ENCODE assay signal across 8 mouse cellular contexts in genomic region chr2:27764256-27764936, GRCm38 (mm10).
DNase-seq lines count a peak whose midpoint lies in the region; ATAC-seq and TF ChIP-seq lines count a peak whose summit lies in the region.

No protein-coding gene starts in this region.

- no peak for DNase-seq in lung, adult 2 months
- peak; percentile 69 for DNase-seq in hindbrain, embryonic 10.5 days (ENCODE audit: low spot score)
- no peak for DNase-seq in thymus, postnatal 36 days
- DNase-seq in cerebellum, postnatal 36 days: no peak
- DNase-seq in thymus, postnatal 4 days: no peak

- peaks cover 11% of the 10 kb centered on the region; the same call in 1 of the 2 replicates for H3K36me3 ChIP-seq in lung, embryonic 16.5 days (ENCODE audit: control insufficient read depth, insufficient read depth, low read length)
- peaks cover 27% of the 10 kb centered on the region for H3K36me3 ChIP-seq in hindbrain, embryonic 10.5 days
- peaks cover 33% of the 10 kb centered on the region for H3K36me3 ChIP-seq in limb, embryonic 12.5 days
- H3K36me3 ChIP-seq in stomach, embryonic 14.5 days (ENCODE audit: control insufficient read depth, insufficient read depth, low read length): peaks cover 8% of the 10 kb centered on the region; the same call in 1 of the 2 replicates

- no peak for TF ChIP-seq CTCF in lung, adult 2 months (IDR thresholded peaks at IDR 0.05; ENCODE audit: insufficient read depth, low read length)

- no peak overlapping the region for H3K4me2 ChIP-seq in lung, embryonic 16.5 days (ENCODE audit: low read depth, low read length)
- 0 out of 2 replicates have a peak overlapping the region, but pooled peaks have one; percentile 15 for H3K4me2 ChIP-seq in limb, embryonic 12.5 days
- no peak overlapping the region for H3K4me2 ChIP-seq in stomach, embryonic 14.5 days (replicated peaks; ENCODE audit: low read depth, low read length)

- WGBS in lung, embryonic 16.5 days: 21% methylated on average over 6 of the region's 6 CpGs
- WGBS in lung, adult 2 months: 38% methylated on average over 6 of the region's 6 CpGs
- WGBS in hindbrain, embryonic 10.5 days: 16% methylated on average over 6 of the region's 6 CpGs
- 9% methylated on average over 6 of the region's 6 CpGs for WGBS in limb, embryonic 12.5 days
- WGBS in stomach, embryonic 14.5 days: 16% methylated on average over 6 of the region's 6 CpGs

- H3K27me3 ChIP-seq in lung, embryonic 16.5 days (ENCODE audit: control insufficient read depth, insufficient read depth, low read depth, low read length): no peaks in the 10 kb centered on the region
- H3K27me3 ChIP-seq in hindbrain, embryonic 10.5 days (ENCODE audit: insufficient read depth, poor library complexity, severe bottlenecking): no peaks in the 10 kb centered on the region
- H3K27me3 ChIP-seq in limb, embryonic 12.5 days: no peaks in the 10 kb centered on the region
- no peaks in the 10 kb centered on the region for H3K27me3 ChIP-seq in stomach, embryonic 14.5 days (ENCODE audit: control insufficient read depth, insufficient read depth, low read length)

- no peaks in the 10 kb centered on the region for H3K9me3 ChIP-seq in lung, embryonic 16.5 days (ENCODE audit: control insufficient read depth, low read length)
- H3K9me3 ChIP-seq in hindbrain, embryonic 10.5 days: no peaks in the 10 kb centered on the region
- no peaks in the 10 kb centered on the region for H3K9me3 ChIP-seq in limb, embryonic 12.5 days
- H3K9me3 ChIP-seq in stomach, embryonic 14.5 days (ENCODE audit: control insufficient read depth, low read depth, low read length): no peaks in the 10 kb centered on the region

- no peak overlapping the region for H3K4me3 ChIP-seq in lung, embryonic 16.5 days (ENCODE audit: low read length)
- H3K4me3 ChIP-seq in lung, adult 2 months (replicated peaks; ENCODE audit: extremely low read depth, low read depth, low read length): no peak overlapping the region
- no peak overlapping the region for H3K4me3 ChIP-seq in hindbrain, embryonic 10.5 days
- no peak overlapping the region for H3K4me3 ChIP-seq in limb, embryonic 12.5 days (replicated peaks)
- no peak overlapping the region for H3K4me3 ChIP-seq in stomach, embryonic 14.5 days (ENCODE audit: low read depth, low read length)

- no peak for TF ChIP-seq POLR2A in lung, adult 2 months (IDR thresholded peaks at IDR 0.05; ENCODE audit: borderline replicate concordance, extremely low read depth, low read depth, low read length)

- ATAC-seq in lung, embryonic 16.5 days (ENCODE audit: low read depth): peak; percentile 21; the same call in 1 of the 2 replicates
- ATAC-seq in limb, embryonic 12.5 days (ENCODE audit: insufficient number of reproducible peaks, insufficient read depth, low FRiP score, low TSS enrichment, low read depth): peak; percentile 53
- peak; percentile 42; the same call in 1 of the 2 replicates for ATAC-seq in stomach, embryonic 14.5 days (ENCODE audit: insufficient number of reproducible peaks, insufficient read depth, low FRiP score, low read depth)

- H3K27ac ChIP-seq in lung, embryonic 16.5 days (ENCODE audit: low read length): no peak overlapping the region
- peak overlapping the region; percentile 72 for H3K27ac ChIP-seq in hindbrain, embryonic 10.5 days
- peak overlapping the region; percentile 54 for H3K27ac ChIP-seq in limb, embryonic 12.5 days
- H3K27ac ChIP-seq in stomach, embryonic 14.5 days (ENCODE audit: low read length): 0 out of 2 replicates have a peak overlapping the region, but pooled peaks have one; percentile 6

- H3K9ac ChIP-seq in lung, embryonic 16.5 days (ENCODE audit: low read length): no peak overlapping the region
- H3K9ac ChIP-seq in limb, embryonic 12.5 days (replicated peaks): peak overlapping the region; percentile 9
- H3K9ac ChIP-seq in stomach, embryonic 14.5 days (replicated peaks; ENCODE audit: low read depth, low read length): no peak overlapping the region

- peaks cover 13% of the 10 kb centered on the region for H3K4me1 ChIP-seq in lung, embryonic 16.5 days (replicated peaks; ENCODE audit: control insufficient read depth, insufficient read depth, low read length)
- H3K4me1 ChIP-seq in lung, adult 2 months (ENCODE audit: control insufficient read depth, insufficient read depth, low read length): peaks cover 6% of the 10 kb centered on the region
- H3K4me1 ChIP-seq in hindbrain, embryonic 10.5 days (replicated peaks): peaks cover 51% of the 10 kb centered on the region
- H3K4me1 ChIP-seq in limb, embryonic 12.5 days (replicated peaks): peaks cover 42% of the 10 kb centered on the region
- 0 out of 2 replicates have a peak, but pooled peaks cover 5% of the 10 kb centered on the region for H3K4me1 ChIP-seq in stomach, embryonic 14.5 days (ENCODE audit: control insufficient read depth, insufficient read depth, low read length)
